Mouse (Mus musculus): Measurements from ENCODE around the gene Cyp24a1. TPM values are rescaled to one million over a fixed set of nuclear protein-coding genes. Genes with fewer than 3 reads are reported as not detected.

The Cyp24a1 gene
- polyA plus RNA-seq, 1 experiment from 2014 or later = 0.08 TPM

DNA sequence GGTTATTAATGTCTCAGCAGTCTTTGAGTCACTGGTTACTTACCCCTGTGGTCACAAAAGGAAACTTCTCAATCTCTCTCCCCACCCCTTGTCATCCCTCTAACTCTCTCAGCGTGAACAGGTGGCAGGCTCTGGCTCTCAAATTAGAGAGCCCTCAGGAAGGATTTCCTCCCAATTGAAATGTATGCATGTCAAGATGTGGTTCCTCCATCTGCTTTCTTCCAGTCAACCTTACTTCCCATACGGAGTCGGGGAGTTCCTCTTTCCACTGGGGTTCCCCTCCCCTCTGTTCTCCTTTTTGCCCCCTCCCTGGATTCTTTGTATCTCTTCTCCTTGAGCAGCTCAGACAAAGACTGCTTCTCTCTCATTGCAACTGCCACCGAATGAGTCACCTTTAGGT is 60.7 kb downstream of the Cyp24a1 start:
- H3K27ac ChIP-seq (replicated peaks) = no peak overlapping the region
- ATAC-seq (ENCODE audit: low FRiP score, low read depth) = no peak
- peaks cover 3% of the 10 kb centered on the region; the same call in 1 of the 2 replicates for H3K4me1 ChIP-seq
- WGBS = 70% methylated on average over 4 of the region's 4 CpGs
- no peak overlapping the region for H3K9ac ChIP-seq (replicated peaks)
- no peaks in the 10 kb centered on the region for H3K9me3 ChIP-seq
- H3K36me3 ChIP-seq = no peaks in the 10 kb centered on the region
- no peak overlapping the region for H3K4me2 ChIP-seq (replicated peaks)
- no peak overlapping the region for H3K4me3 ChIP-seq
- peaks cover 10% of the 10 kb centered on the region; the same call in 1 of the 2 replicates for H3K27me3 ChIP-seq

Other genes starting within 250 kb of the Cyp24a1 start
- gene Bcas1, start 69.3 kb downstream of the Cyp24a1 start, polyA plus RNA-seq (2016; fragmentation: Nextera tagmentation; extraction: Ambion mirVana) = 4.4 and 5.1 TPM in 2 replicates
- gene Pfdn4, start 717 bp downstream of the Cyp24a1 start, polyA plus RNA-seq (2016; fragmentation: Nextera tagmentation; extraction: Ambion mirVana) = 120 and 136 TPM in 2 replicates
- not detected in 2 replicates for gene 4930470P17Rik, start 104.9 kb upstream of the Cyp24a1 start, polyA plus RNA-seq (2016; fragmentation: Nextera tagmentation; extraction: Ambion mirVana)
- gene Dok5, start 234.7 kb upstream of the Cyp24a1 start, polyA plus RNA-seq (2016; fragmentation: Nextera tagmentation; extraction: Ambion mirVana) = 25.5 and 25.6 TPM in 2 replicates

Data from midbrain, embryonic 12.5 days (tissue).